Mouse (Mus musculus) forebrain, embryonic 11.5 days (tissue): ENCODE measurements at regions not wholly inside any gene's neighbourhood (a gene's known extent, or its start where the extent isn't known, plus 50 kb on each side); places are given as distances from the start of the nearest gene placed in this dataset.

Experiments
- ATAC-seq: fragments of 200-750 bp; cut with Nextera tagmentation; replicated peaks from 2 replicates; pipeline ENCODE4 v1.8.0; 2017; ENCODE audit warnings: moderate TSS enrichment; ENCODE audit not compliant: low FRiP score
- DNase-seq: peaks from one replicate; pipeline ENCODE4 v3.0.0-alpha.2; 2017; ENCODE audit warnings: low spot score
- H3K27ac ChIP-seq: fragments of 300-500 bp; sonication (generic); 2 replicates; pipeline ENCODE4 v1.5.1; 2014; ENCODE audit warnings: low read depth, low read length
- H3K27me3 ChIP-seq: fragments of 300-500 bp; sonication (generic); 2 replicates; pipeline ENCODE4 v1.6.1; 2014; ENCODE audit warnings: mild to moderate bottlenecking, low read length, mixed read lengths; ENCODE audit not compliant: control insufficient read depth, insufficient read depth
- H3K36me3 ChIP-seq: fragments of 300-500 bp; sonication (generic); 2 replicates; pipeline ENCODE4 v1.6.1; 2014; ENCODE audit warnings: mild to moderate bottlenecking, low read length, moderate library complexity, mixed read lengths; ENCODE audit not compliant: control insufficient read depth, insufficient read depth
- H3K4me1 ChIP-seq: fragments of 300-500 bp; sonication (generic); replicated peaks from 2 replicates; pipeline ENCODE4 v1.6.1; 2014; ENCODE audit warnings: low read length, mixed read lengths; ENCODE audit not compliant: control insufficient read depth, insufficient read depth
- H3K4me2 ChIP-seq: fragments of 300-500 bp; sonication (generic); 2 replicates; pipeline ENCODE4 v1.6.1; 2014; ENCODE audit warnings: low read depth, mild to moderate bottlenecking, low read length, moderate library complexity, mixed read lengths; ENCODE audit not compliant: severe bottlenecking
- H3K4me3 ChIP-seq: fragments of 300-500 bp; sonication (generic); 2 replicates; pipeline ENCODE4 v1.5.1; 2014; ENCODE audit warnings: low read depth, low read length
- H3K9ac ChIP-seq: fragments of 300-500 bp; sonication (generic); 2 replicates; pipeline ENCODE4 v1.6.1; 2014; ENCODE audit warnings: low read length
- H3K9me3 ChIP-seq: fragments of 300-500 bp; sonication (generic); 2 replicates; pipeline ENCODE4 v1.6.1; 2016; ENCODE audit warnings: low read length, mixed read lengths; ENCODE audit not compliant: control insufficient read depth
- WGBS: fragments of 180-500 bp; shearing (Covaris S2); extraction: QIAGEN DNeasy Blood & Tissue Kit; methylation state at CpG from one replicate; pipeline ENCODE4 v1.1.7; 2014; 5-methylcytosine and 5-hydroxymethylcytosine counted together

- ATAC-seq (peak; percentile 22; the same call in 1 of the 2 replicates), DNase-seq (no peak)
- WGBS, result 2% methylated on average over 24 of the region's 24 CpGs
- Histone ChIP-seq H3K4me2 (peak overlapping the region; percentile 29; the same call in 1 of the 2 replicates), H3K9me3 (no peaks in the 10 kb centered on the region), H3K36me3 (no peaks in the 10 kb centered on the region), H3K9ac (no peak overlapping the region), H3K4me3 (0 out of 2 replicates have a peak overlapping the region, but pooled peaks have one; percentile 3), H3K27ac (no peak overlapping the region), H3K27me3 (peaks cover 38% of the 10 kb centered on the region), H3K4me1 (peaks cover 23% of the 10 kb centered on the region)
These were observed 213.3 kb upstream of the Bmper start for GRCm38 (mm10) chr9:23009462-23010183.

- no peaks in the 10 kb centered on the region; the same call in 1 of the 2 replicates for H3K9me3 ChIP-seq
- 2% methylated on average over 7 of the region's 7 CpGs for WGBS
- no peaks in the 10 kb centered on the region for H3K36me3 ChIP-seq
- H3K4me2 ChIP-seq, result peak overlapping the region; percentile 27
- peaks cover 23% of the 10 kb centered on the region for H3K4me1 ChIP-seq
- H3K27ac ChIP-seq, result 0 out of 2 replicates have a peak overlapping the region, but pooled peaks have one; percentile 12
- H3K4me3 ChIP-seq, result no peak overlapping the region
- ATAC-seq (peak; percentile 82), DNase-seq (peak; percentile 70)
- H3K9ac ChIP-seq, result no peak overlapping the region
- H3K27me3 ChIP-seq, result peaks cover 33% of the 10 kb centered on the region
These were observed 211.4 kb upstream of the Bmper start for GRCm38 (mm10) chr9:23011316-23011959.

GRCm38 (mm10) chr9:23012130-23012529, 210.7 kb upstream of the Bmper start:
- H3K27ac ChIP-seq, result no peak overlapping the region
- no peak overlapping the region for H3K9ac ChIP-seq
- no peaks in the 10 kb centered on the region; the same call in 1 of the 2 replicates for H3K9me3 ChIP-seq
- no peak overlapping the region for H3K4me3 ChIP-seq
- peaks cover 23% of the 10 kb centered on the region for H3K4me1 ChIP-seq
- H3K27me3 ChIP-seq, result peaks cover 29% of the 10 kb centered on the region
- no peaks in the 10 kb centered on the region for H3K36me3 ChIP-seq
- H3K4me2 ChIP-seq, result peak overlapping the region; percentile 27; the same call in 1 of the 2 replicates
- DNase-seq (no peak), ATAC-seq (peak; percentile 17; the same call in 1 of the 2 replicates)
- 4% methylated on average over 5 of the region's 5 CpGs for WGBS

- H3K4me1 ChIP-seq, result peaks cover 5% of the 10 kb centered on the region; the same call in 1 of the 2 replicates
- H3K4me3 ChIP-seq, result no peak overlapping the region
- no peak overlapping the region for H3K4me2 ChIP-seq
- WGBS, result 100% methylated on average over 1 of the region's 1 CpGs
- H3K9me3 ChIP-seq, result no peaks in the 10 kb centered on the region; the same call in 1 of the 2 replicates
- no peak for ATAC-seq
- no peaks in the 10 kb centered on the region for H3K36me3 ChIP-seq
- H3K27me3 ChIP-seq, result peaks cover 7% of the 10 kb centered on the region
- H3K9ac ChIP-seq, result no peak overlapping the region
- DNase-seq, result no peak
- no peak overlapping the region for H3K27ac ChIP-seq
These were observed 206.1 kb upstream of the Bmper start for GRCm38 (mm10) chr9:23016733-23017132.

GRCm38 (mm10) chr9:23024061-23024460, 198.8 kb upstream of the Bmper start:
- no peak overlapping the region for H3K9ac ChIP-seq
- no peaks in the 10 kb centered on the region for H3K4me1 ChIP-seq
- H3K27ac ChIP-seq, result no peak overlapping the region
- no peaks in the 10 kb centered on the region for H3K36me3 ChIP-seq
- DNase-seq, result no peak
- 95% methylated on average over 5 of the region's 5 CpGs for whole genome bisulfite sequencing
- no peaks in the 10 kb centered on the region for H3K27me3 ChIP-seq
- no peak for ATAC-seq
- H3K4me3 ChIP-seq, result no peak overlapping the region
- no peaks in the 10 kb centered on the region for H3K9me3 ChIP-seq
- H3K4me2 ChIP-seq, result no peak overlapping the region

- whole genome bisulfite sequencing, result 97% methylated on average over 8 of the region's 8 CpGs
- ATAC-seq (no peak), DNase-seq (no peak)
- H3K9me3 ChIP-seq, result no peaks in the 10 kb centered on the region
- H3K4me3 ChIP-seq, result no peak overlapping the region
- H3K27ac ChIP-seq, result no peak overlapping the region
- no peak overlapping the region for H3K4me2 ChIP-seq
- no peak overlapping the region for H3K9ac ChIP-seq
- no peaks in the 10 kb centered on the region for H3K36me3 ChIP-seq
- no peaks in the 10 kb centered on the region for H3K27me3 ChIP-seq
- no peaks in the 10 kb centered on the region for H3K4me1 ChIP-seq
These were observed 197.6 kb upstream of the Bmper start for GRCm38 (mm10) chr9:23025247-23025646.

- 37% methylated on average over 9 of the region's 9 CpGs for WGBS
- Histone ChIP-seq H3K27me3 (no peaks in the 10 kb centered on the region), H3K27ac (peak overlapping the region; percentile 12; the same call in 1 of the 2 replicates), H3K9me3 (no peaks in the 10 kb centered on the region), H3K4me3 (no peak overlapping the region), H3K36me3 (no peaks in the 10 kb centered on the region), H3K9ac (no peak overlapping the region), H3K4me2 (no peak overlapping the region), H3K4me1 (no peaks in the 10 kb centered on the region)
- DNase-seq (peak; percentile 57), ATAC-seq (peak; percentile 82)
These were observed 195.2 kb upstream of the Bmper start for GRCm38 (mm10) chr9:23027377-23028313.

GRCm38 (mm10) chr9:23029421-23029820, 193.5 kb upstream of the Bmper start:
- no peaks in the 10 kb centered on the region for H3K27me3 ChIP-seq
- no peak overlapping the region for H3K4me3 ChIP-seq
- no peak overlapping the region for H3K9ac ChIP-seq
- H3K27ac ChIP-seq, result no peak overlapping the region
- H3K36me3 ChIP-seq, result no peaks in the 10 kb centered on the region
- DNase-seq (no peak), ATAC-seq (no peak)
- no peaks in the 10 kb centered on the region for H3K4me1 ChIP-seq
- WGBS, result 84% methylated on average over 4 of the region's 4 CpGs
- no peak overlapping the region for H3K4me2 ChIP-seq
- H3K9me3 ChIP-seq, result no peaks in the 10 kb centered on the region
